Mouse (Mus musculus): ENCODE data around the gene Pou4f2.

Pou4f2 gene

DNA sequence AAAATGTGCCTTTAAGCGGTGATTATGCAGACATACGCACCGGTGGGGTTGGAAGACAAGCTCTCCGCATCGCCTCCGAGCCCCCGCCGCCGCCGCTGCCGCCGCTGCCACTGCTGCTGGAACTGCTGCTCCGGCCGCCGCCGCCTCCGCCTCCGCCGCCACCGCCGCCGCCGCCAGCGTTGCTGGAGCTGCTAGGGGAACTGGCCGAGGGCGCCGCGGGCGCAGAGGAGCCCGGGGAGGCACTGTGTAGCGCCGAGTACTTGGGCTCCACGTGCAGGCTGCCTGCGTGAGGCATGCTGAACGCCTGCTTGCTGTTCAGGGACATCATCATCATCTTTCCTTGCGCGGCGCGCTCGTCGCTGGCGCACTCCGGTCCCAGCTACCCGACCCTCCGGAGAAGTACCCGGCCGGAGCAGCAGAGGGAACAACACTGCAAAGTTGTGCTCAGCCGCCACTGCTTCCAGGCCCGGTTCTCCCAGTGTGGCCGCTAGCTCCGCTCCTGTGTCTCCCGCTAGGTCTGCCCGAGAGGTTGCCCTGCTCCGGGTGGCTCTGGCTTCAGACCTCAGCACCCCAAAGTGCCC is at the start of gene Pou4f2:
Pou4f2 (minus strand) TSS at position 575 of the 581 bp plus-strand sequence.
- DNase-seq (ENCODE audit: inconsistent age in 2 of 2, low spot score in 1 of 2): peak; percentile 7 to 46

DNA sequence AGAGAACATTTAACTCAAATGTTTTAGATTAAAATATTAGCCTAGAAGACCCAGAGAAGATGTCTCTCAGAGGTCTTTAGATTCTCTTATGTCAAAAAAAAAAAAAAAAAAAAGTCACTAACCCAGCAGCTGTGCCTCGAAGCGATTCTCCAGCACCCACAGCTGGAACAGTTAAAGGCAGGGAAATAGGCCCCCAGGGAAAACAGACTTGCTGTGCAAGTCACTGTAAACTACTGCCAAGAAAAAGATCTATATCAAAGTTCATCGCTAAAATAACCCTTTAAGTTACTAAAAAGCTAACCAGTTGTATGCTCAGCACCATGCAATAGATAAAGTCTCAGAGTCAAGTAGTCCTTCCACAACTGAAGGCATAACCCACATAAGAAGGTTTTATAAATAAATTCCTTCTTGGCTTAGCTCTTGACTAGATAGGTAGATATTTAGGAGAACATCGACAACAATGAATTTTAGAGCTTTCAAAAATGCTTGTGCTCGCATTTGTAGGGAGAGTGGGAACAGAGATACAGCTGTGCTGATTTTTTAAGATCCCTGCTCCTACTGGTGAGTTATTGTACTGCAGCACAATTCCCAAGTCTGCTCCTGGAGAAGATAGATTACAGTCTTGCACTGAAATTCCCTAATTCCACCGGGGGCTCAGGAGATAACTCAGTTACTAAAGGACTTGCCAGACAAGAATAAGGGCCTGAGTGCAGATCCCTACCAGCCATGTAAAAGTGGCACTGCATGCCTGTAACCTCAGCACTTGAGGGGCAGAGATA is 40.8 kb upstream of the Pou4f2 start:
- no peak for DNase-seq (ENCODE audit: inconsistent age in 2 of 2, low spot score in 1 of 2)

DNA sequence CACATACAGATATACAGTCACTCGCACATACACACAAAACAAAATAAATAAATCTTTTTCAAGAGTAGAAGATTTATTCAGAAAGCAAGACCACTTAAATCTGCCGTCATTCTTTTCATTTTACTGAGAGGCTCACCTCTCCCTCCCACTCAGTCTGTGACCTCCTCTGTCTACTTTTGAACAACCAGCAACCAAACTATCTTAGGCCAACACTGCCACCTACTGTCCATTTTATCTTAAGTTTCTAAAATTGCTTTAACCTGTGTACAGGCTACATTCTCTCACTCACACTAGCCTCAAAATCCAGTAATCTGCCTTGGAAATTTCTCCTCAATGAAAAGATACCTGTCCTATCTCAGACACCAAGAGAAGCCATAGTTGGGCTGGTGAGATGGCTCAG is 31.4 kb upstream of the Pou4f2 start:
- DNase-seq (ENCODE audit: inconsistent age in 2 of 2, low spot score in 1 of 2): no peak

DNA sequence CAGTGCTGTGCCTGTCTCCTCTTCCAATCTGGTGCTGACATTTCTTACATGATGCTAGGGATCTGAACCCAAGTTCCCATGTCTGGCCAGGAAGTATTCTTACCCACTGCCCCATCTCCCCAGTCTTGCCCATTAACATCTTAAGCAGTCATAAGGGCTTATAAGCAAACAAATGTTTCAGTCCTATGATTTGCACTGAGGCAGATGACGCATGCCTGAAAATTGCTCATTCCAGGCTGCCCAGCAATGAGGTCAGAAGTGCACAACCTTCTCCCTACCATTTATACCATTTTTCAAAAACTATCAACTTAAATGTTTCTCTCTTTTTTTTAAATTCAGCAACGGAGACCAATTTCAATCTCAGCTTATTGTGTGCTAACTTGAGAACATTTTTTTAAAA is 27.5 kb upstream of the Pou4f2 start:
- no peak for DNase-seq (ENCODE audit: inconsistent age in 2 of 2, low spot score in 1 of 2)

DNA sequence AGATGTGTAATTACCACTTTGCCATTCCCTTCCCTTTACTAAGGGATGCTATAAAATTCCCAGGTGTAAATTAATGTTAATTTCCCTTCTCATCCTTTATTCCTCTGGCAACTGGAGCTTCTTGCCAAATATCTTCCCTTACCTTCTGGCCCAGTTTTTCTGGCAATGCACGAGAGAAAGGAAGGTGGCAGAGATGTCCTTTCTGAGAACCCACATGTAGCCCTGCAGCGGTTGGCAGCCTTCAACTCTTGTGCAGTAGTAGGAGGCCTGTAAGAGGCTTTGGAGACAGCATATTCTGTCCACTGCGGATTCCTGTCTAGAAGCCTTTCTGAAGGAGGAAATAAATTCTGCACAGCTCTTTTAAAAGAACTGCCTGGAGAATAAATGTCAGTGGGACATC is 20.0 kb upstream of the Pou4f2 start:
- DNase-seq (ENCODE audit: inconsistent age in 2 of 2, low spot score in 1 of 2): no peak

DNA sequence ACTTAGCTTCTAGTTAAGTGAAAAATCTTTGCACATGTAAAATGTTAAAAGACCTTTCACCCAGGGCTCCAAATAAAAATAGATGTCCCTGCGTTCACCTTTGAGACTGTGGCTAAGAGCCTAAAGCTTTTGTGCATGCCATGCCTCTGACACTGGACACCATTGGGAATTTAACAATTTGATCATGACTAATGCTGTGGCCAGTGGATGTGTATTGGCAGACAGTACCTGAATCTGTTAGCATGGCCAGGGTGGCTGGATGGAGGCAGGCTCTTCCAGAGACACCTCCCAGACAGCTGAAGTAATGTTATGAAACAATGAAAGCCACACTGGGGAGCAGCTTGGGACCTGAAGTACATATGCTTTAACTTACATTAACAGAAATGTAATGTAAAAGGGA is 6.3 kb upstream of the Pou4f2 start:
- DNase-seq (ENCODE audit: inconsistent age in 2 of 2, low spot score in 1 of 2): no peak

DNA sequence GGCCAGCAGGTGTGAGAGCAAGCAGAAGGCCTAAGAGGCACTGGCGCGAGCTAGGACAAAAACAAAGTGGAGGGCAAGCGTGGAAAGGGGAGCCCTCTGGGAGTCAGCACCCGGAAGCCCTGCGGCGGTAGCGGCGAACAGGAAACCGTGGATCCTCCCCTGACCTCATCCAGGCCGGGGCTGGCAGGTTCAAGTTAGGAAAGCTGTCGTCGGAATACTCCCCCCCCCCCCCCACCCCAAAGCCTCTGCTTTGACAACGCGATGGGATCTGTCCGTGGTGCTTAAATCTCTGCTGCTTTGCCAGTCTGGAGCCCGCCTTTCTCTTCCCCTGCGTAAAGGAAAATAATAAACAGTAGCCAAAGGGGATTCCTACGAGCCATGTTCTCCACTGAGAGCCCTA is 1.7 kb upstream of the Pou4f2 start:
- DNase-seq (ENCODE audit: inconsistent age in 2 of 2, low spot score in 1 of 2): peak; percentile 30 to 74

DNA sequence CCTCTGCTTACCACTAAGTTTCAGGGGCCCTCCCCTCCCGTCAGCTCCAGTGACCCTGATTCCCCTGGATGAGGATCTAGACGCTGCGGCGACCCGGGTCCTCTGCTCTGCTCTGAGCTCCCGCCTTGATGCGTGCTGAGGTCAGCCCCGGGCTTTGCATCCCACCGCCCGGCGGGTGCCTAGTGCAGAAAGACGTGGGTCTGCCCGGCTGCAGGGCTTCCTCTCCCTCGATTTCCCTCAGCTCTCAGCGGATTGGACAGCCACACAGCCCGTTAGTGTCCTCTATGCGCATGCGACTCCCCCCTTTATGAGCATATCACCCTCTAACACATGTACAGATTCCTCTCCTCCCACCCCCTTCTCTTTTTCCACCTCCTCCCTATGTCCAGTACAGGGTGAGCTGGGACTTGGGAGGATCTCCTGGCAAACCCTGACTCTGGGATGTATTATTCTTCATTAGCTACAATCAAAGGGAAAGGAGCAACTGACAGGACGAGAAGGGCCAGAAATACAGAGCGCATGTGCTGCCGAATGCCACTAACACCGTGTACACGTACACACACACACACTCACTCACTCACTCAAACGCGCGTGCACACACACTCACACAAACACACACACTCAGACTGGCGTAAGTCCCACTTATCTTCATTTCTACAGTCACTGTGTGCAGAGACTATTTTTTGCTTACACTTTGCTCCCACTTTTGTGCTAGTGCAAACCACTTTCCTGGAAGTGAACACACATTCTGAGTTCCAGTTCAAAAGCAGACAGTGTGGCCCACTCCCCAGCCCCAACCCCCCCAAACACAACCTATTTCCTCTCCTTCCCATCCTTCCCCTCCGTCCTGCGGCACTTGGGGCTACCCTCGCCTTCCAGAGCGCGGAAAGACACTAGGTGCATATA is 948 bp upstream of the Pou4f2 start:
- no peak for DNase-seq (ENCODE audit: inconsistent age in 2 of 2, low spot score in 1 of 2)

DNA sequence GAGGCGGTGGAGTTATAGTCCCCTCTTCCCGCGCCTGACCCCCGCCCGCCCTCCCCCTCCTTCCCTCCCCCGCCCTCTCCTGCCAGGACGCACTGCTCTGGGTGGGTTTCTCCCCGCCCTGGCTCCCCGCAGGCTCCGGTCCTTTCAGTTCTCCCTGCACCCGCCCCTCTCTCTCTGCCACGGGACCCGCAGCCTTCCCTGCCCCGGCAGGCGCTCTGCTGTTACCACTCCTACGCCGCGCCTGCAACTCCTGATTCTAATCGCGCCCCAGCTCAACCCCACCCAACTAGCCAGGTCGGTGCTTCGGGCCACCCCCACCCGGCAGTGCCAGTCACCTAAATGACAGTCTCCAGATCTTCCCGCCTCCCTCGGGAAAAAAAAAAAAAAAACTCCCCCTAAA is 216 bp upstream of the Pou4f2 start:
- no peak for DNase-seq (ENCODE audit: inconsistent age in 2 of 2, low spot score in 1 of 2)

DNA sequence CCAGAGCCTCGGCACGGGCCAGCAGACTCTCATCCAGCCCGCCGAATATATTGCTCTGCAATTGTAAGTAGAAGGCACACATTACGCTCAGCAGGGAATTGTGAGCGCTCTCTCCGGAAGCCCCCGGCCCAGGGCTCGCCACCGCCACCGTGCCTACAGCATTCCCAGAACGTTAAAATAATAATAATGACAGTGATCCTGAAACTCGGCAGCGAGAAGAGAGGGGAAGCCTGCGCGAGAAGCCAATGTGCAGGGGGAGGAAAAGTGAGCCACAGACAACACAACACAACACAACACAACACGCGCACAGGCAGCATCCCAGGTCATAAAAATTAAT is 853 bp downstream of the Pou4f2 start:
- no peak for DNase-seq (ENCODE audit: inconsistent age in 2 of 2, low spot score in 1 of 2)

DNA sequence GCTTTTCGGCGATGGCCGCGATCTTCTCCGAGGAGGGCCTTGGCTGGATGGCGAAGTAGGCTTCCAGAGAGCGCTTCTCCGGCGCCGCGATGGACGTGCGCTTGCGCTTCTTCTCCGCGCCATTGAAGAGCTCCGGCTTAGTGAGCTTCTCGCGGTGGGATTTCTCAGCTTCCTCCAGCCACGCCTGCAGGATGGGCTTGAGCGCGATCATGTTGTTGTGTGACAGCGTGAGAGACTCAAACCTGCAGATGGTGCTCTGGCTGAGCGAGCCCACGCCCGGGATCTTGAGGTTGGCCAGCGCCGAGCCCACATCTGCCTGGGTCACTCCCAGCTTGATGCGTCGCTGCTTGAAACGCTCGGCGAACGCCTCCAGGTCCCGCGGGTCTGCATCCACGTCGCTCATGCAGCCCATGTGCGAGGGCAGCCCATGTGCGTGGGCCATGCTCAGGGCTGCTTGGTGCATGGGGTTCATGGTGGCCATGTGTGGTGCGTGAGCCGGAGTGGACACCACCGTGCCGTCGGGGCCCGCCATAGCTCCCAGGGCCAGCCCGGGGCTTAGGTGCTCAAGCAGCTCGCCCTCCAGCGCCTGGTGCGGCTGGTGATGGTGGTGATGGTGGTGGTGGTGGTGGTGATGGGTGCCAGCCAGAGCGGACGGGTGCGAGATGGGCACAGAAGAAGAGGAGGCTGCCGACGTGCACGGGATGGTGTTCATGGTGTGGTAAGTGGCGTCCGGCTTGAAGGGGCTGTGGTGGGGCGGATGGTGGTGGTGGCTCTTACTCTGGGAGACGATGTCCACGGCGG is 1.4 kb downstream of the Pou4f2 start:
- DNase-seq (ENCODE audit: inconsistent age in 2 of 2, low spot score in 1 of 2): no peak

DNA sequence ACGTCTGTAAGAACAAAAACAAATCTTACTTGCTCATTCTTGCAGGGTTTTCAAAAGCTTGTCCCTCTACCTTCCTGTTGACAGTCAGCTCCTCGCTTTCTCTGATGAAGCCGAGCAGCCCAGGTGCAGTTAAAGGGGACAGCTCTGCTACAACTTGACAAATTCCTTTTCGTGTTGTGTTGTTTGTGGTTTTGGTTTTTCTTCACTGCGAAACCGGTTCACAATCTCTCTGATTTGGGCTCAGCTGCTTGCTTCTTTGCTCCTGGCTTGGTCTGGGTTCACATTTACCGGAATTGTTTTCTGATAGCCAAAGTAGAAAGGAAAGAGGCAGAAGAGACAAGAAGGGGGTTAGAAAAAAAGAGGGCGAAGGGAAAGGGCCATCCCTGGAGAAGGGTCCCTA is 2.1 kb downstream of the Pou4f2 start:
- DNase-seq (ENCODE audit: inconsistent age in 2 of 2, low spot score in 1 of 2): no peak

DNA sequence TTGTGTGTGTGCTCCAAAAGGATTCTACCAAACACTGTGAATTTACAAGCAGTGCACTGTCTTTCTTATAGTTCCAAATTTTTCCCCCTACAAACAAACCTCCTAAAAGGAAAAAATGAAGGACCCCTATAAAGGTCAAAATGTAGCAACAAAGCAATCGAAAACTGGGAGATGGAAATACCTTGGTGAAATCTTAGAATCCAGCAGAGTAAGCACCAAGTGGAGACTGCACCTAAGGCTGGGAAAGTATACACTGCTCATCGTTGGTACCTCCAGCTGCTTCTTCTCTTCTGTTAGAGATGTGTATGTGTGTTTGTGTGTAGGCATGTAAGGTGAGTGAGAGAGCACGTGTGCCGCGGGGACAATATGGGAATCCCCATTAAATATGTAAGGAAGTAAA is 3.1 kb downstream of the Pou4f2 start:
- no peak for DNase-seq (ENCODE audit: inconsistent age in 2 of 2, low spot score in 1 of 2)

DNA sequence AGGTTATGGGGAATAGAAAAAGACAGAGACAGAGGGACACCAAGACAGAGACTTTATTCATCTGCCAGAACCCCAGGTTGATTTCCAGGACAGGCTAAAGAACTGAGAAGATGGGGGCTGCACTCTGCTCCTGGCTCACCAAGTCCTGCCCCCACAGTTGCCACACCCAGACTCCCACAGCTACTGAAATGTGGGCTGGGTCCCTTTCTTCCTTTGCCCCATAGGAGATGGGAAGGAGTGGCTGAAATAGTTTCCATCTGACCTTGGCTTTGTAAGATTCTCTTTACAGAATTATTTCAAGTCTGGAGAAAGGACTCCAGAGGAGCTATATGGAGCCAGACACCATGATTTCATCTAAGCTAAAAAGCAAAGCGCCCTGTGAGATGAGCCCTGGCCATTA is 4.0 kb downstream of the Pou4f2 start:
- no peak for DNase-seq (ENCODE audit: inconsistent age in 2 of 2, low spot score in 1 of 2)

DNA sequence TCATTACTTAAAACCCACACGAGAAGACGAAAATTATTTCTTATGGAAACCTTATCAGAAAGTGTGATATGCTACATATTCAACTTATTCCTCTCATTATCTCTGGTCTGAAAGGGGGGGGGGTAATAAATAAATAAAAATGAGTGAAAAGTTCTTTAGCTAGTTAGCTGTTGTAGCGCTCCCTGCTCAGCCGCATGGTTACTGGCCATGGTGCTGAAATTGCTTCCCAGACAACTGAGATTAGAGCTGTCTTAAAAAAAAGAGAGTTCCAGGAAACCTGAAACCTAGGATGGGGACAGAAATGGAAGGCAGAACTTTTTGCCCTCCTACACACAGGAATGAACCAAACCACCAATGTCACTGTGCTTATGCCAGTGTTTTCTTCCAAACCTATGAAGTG is 5.1 kb downstream of the Pou4f2 start:
- DNase-seq (ENCODE audit: inconsistent age in 2 of 2, low spot score in 1 of 2): peak; percentile 26 to 75

DNA sequence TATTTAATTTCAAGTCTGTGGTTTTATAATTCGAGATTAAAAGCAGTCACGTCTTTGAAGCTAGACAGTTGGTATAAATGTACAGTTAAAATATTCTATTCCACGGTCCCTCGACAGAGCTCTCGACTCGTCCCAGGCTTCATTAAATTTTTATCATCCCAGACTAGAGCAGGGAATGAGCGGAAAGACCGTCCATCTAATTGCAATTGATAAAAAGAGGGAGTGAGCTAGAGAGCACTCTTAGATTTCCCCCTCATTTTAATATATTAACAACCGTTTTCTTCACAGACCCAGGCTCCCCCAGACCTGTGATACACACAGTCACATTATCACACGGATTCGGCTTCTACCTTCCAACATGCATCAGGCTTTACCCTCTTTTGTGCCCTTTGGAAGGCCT is 8.3 kb downstream of the Pou4f2 start:
- DNase-seq (ENCODE audit: inconsistent age in 2 of 2, low spot score in 1 of 2): no peak

DNA sequence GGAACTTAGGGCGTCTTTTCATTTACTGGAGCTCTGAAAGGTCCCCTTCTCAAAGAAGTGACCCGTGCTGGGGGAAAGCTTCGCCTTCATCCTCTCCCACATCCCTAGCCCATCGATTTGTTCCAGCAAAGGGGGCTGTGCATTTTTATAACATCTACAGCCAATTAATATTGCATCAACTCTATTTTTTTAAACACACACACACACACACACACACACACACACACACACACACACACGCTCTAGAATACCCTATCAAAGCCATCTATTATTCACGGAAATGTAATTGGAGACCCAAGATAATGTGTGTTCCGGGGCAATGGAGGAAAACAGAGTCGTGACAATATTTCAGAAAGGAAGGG is 8.7 kb downstream of the Pou4f2 start:
- DNase-seq (ENCODE audit: inconsistent age in 2 of 2, low spot score in 1 of 2): no peak

DNA sequence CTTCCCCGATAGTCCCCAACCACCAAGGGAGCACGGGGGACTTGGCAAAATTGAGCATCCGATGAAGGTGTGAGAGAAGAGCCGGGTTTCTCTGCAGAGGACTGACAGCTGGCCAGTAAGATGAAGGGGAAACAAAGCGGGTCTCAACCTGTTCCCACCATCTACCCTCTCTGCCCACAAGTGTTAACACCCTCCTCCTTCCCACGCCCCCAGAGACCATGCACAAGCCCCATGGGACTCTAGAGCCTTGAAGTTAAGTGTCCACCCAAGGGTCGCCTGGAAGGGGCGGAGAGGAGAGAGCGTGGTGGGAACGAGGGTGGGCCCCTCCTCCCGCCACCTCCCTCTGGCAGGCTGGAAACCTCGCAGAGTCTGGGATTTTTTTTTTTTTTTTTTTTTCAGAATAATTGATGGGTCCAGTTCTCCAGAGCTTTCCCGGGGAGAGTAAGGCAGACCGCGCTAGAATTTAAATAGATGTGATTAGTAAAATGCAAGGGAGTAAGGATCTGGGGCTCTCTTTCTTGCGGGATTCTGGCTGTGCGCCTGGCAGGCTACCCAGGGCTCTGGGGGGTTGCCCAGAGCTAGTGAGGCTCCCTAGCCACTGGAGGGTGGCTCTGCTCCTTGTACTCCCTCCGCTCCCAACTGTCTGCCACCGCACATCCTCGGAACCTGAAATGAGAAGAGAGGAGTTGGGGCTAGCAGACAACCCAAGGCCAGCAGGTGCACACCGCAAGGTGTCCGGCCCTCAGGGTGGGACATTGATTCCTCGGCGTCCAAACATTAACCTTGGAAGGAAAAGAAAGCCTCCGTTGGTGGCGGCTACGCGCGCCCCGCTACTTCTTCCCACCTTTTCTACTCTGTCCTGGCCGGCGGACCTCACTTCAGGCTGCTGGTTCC is 9.3 kb downstream of the Pou4f2 start:
- DNase-seq (ENCODE audit: inconsistent age in 2 of 2, low spot score in 1 of 2): no peak

DNA sequence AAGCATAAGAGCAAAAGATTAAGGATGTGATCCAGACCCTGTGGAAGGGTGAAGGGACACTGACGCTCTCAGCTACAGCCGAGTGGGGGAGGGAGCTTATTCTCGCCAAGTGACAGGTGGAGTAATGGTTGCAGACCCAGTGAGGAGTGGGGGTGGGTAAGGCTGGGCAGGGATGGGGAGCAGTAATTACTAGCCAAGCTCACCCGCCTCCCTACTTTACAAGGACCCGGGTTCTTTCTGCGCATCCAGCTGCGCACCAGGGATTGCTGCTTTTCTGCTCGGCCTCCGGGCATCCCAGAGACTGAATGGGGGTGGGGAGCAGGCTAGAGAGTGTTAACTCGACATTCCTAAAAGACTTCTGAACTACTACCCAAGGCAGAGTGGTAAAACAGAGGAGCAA is 10.0 kb downstream of the Pou4f2 start:
- no peak for DNase-seq (ENCODE audit: inconsistent age in 2 of 2, low spot score in 1 of 2)

DNA sequence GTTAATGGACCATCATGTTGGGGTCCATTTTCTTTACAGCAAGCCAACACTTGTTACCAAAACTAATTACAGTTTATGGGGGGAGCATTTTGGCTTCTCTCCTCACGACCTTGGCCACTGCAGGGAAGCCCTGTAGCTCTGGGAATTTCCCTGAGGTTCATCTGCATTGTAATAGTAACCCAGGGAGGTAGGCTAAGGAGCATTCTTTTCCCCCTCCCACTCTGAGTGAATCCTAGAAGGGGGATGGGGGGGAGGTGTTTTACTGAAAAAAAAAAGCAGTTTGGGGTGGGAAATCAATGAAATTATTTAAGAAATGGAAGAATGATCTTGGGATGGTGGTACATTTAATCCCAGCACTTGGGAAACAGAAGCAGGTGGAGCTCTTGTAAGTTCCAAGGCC is 12.5 kb downstream of the Pou4f2 start:
- DNase-seq (ENCODE audit: inconsistent age in 2 of 2, low spot score in 1 of 2): no peak
